Comparison of ENCODE assay signal across 23 mouse cellular contexts in genomic region chr9:27923945-27924825, GRCm38 (mm10).
DNase-seq lines count a peak whose midpoint lies in the region; TF ChIP-seq lines count a peak whose summit lies in the region.
"Had no signal": no experiment of that assay in that cellular context is flagged by ENCODE, and none has a peak within 500 bp of the region (broad histone marks: within the 10 kb centered on the region; RNA-seq: fewer than 3 reads in every experiment).

No protein-coding gene starts in this region.

- peak overlapping the region; percentile 68 for H3K27ac ChIP-seq in layer of hippocampus, adult 2 months
- H3K27ac ChIP-seq: embryonic facial prominence, embryonic 13.5 days; hindbrain, embryonic 14.5 days; limb, embryonic 12.5 days; liver, embryonic 15.5 days; midbrain, embryonic 12.5 days; neural tube, embryonic 12.5 days had no signal

- H3K4me3 ChIP-seq in layer of hippocampus, adult 2 months, result no peak overlapping the region
- H3K4me3 ChIP-seq: embryonic facial prominence, embryonic 13.5 days; limb, embryonic 12.5 days; liver, embryonic 15.5 days; megakaryocyte, embryonic 14.5 days; midbrain, embryonic 12.5 days; myocyte; neural tube, embryonic 12.5 days had no signal

- TF ChIP-seq CTCF in layer of hippocampus, adult 2 months (conservative IDR thresholded peaks at IDR 0.05), result no peak

- peak; percentile 30 to 46 for DNase-seq in cerebellum, postnatal 10 days
- DNase-seq in cerebellum, adult 11-12 months, result no peak
- DNase-seq in layer of hippocampus, adult 2 months (ENCODE audit: low spot score in 2 of 2), result peak in 1 of 2 experiments; percentile 10
- DNase-seq in layer of hippocampus, adult 9-10 months (ENCODE audit: low spot score), result no peak
- peak; percentile 60 for DNase-seq in right cerebral cortex, adult 18-20 months
- DNase-seq in right cerebral cortex, postnatal 10 days (ENCODE audit: low spot score in 2 of 2), result no peak
- no peak for DNase-seq in heart, adult 8-10 months (ENCODE audit: low spot score)
- no peak for DNase-seq in heart, postnatal 4 days
- DNase-seq: adrenal gland, postnatal 25 days; gastrocnemius, postnatal 10 days; heart, adult 11 months; kidney, adult 9 months; kidney, postnatal 10 days; lung, embryonic 14.5 days; thymus, postnatal 14 days had no signal

Comparison
In these comparisons a context has a peak if more than half of its experiments do, and no peak if none do; other contexts are left out.
1. DNase-seq: peak in cerebellum, postnatal 10 days (2 of 2) and right cerebral cortex, adult 18-20 months (single experiment); none in cerebellum, adult 11-12 months (single experiment), layer of hippocampus, adult 9-10 months (single experiment), right cerebral cortex, postnatal 10 days (0 of 2), heart, adult 8-10 months (single experiment) and heart, postnatal 4 days (single experiment).